Mouse (Mus musculus) heart, postnatal 25 days (tissue): ENCODE measurements around the gene Slc36a2. TPM values are rescaled to one million over a fixed set of nuclear protein-coding genes. Genes with fewer than 3 reads are reported as not detected.
"Not testable (repeated sequence)": the region's sequence is repeated elsewhere in the genome, so short reads cannot be mapped to it uniquely, and the experiment has no call there.

Source experiments
- DNase-seq: peaks from one replicate; pipeline ENCODE4 v3.0.0; 2022; ENCODE audit warnings: low spot score
- intact Hi-C: fragments of 180-260 bp; cut with DNase I; formaldehyde crosslinking; loops from one replicate; pipeline ENCODE4 v1.15.1; 2025
- total RNA-seq, 2 experiments: library from RNA; stranded (reverse); gene quantifications; 2 replicates each; pipeline ENCODE4 v1.2.3; 2021

The Slc36a2 gene
- total RNA-seq, 2 experiments from 2014 or later, result 14.2 to 14.8 TPM

GRCm38 (mm10) chr11:55136770-55137547, 47.9 kb downstream of the Slc36a2 start:
- intact Hi-C loops, result no loop called here
- DNase-seq, result no peak

- intact Hi-C loops, result no loop called here
- no peak for DNase-seq
These were observed 50.0 kb downstream of the Slc36a2 start for GRCm38 (mm10) chr11:55134871-55135270.

- DNase-seq, result no peak
- intact Hi-C loops, result no loop called here
These were observed 50.5 kb downstream of the Slc36a2 start for GRCm38 (mm10) chr11:55134407-55134806.

GRCm38 (mm10) chr11:55133204-55133603, 51.7 kb downstream of the Slc36a2 start:
- intact Hi-C loops, result no loop called here
- DNase-seq, result no peak

- no peak for DNase-seq
These were observed 52.9 kb downstream of the Slc36a2 start for GRCm38 (mm10) chr11:55131946-55132345.

GRCm38 (mm10) chr11:55131077-55131742, 53.7 kb downstream of the Slc36a2 start:
- DNase-seq, result no peak
- intact Hi-C loops, result no loop called here

More at GRCm38 (mm10) chr11:55131946-55132345, 52.9 kb downstream of the Slc36a2 start:
- intact Hi-C loops, result no loop called here

GRCm38 (mm10) chr11:55128411-55128810, 56.5 kb downstream of the Slc36a2 start:
- intact Hi-C loops, result no loop called here
- no peak for DNase-seq

- no peak for DNase-seq
These were observed 56.9 kb downstream of the Slc36a2 start for GRCm38 (mm10) chr11:55127937-55128336.

GRCm38 (mm10) chr11:55126663-55127062, 58.2 kb downstream of the Slc36a2 start:
- intact Hi-C loops, result no loop called here
- DNase-seq, result no peak

More at GRCm38 (mm10) chr11:55127937-55128336, 56.9 kb downstream of the Slc36a2 start:
- intact Hi-C loops, result no loop called here

GRCm38 (mm10) chr11:55121430-55121829, 63.4 kb downstream of the Slc36a2 start:
- intact Hi-C loops, result no loop called here
- no peak for DNase-seq

GRCm38 (mm10) chr11:55120821-55121271, 64.0 kb downstream of the Slc36a2 start:
- intact Hi-C loops, result no loop called here
- DNase-seq, result no peak

- DNase-seq, result no peak
- intact Hi-C loops, result no loop called here
These were observed 64.6 kb downstream of the Slc36a2 start for GRCm38 (mm10) chr11:55120279-55120678.

GRCm38 (mm10) chr11:55117031-55117430, 67.8 kb downstream of the Slc36a2 start:
- intact Hi-C loops, result no loop called here
- DNase-seq, result no peak

GRCm38 (mm10) chr11:55116004-55116403, 68.9 kb downstream of the Slc36a2 start:
- intact Hi-C loops, result no loop called here
- no peak for DNase-seq

GRCm38 (mm10) chr11:55114291-55114690, 70.6 kb downstream of the Slc36a2 start:
- intact Hi-C loops, result no loop called here
- DNase-seq, result no peak

GRCm38 (mm10) chr11:55113861-55114250, 71.0 kb downstream of the Slc36a2 start:
- intact Hi-C loops, DNase-seq: not testable (repeated sequence)

- DNase-seq, result no peak
- intact Hi-C loops, result no loop called here
These were observed 71.5 kb downstream of the Slc36a2 start for GRCm38 (mm10) chr11:55113209-55113860.

GRCm38 (mm10) chr11:55110566-55111169, 74.2 kb downstream of the Slc36a2 start:
- intact Hi-C loops, result no loop called here
- DNase-seq, result no peak

- DNase-seq, result no peak
- intact Hi-C loops, result no loop called here
These were observed 75.2 kb downstream of the Slc36a2 start for GRCm38 (mm10) chr11:55109521-55110300.
